Mouse (Mus musculus) stomach, postnatal 0 days (tissue): ENCODE results near the gene A830031A19Rik.

ENCODE experiments used
- CTCF ChIP-seq: IDR thresholded peaks from 2 replicates; pipeline ENCODE4 v1.5.1; 2016; ENCODE audit warnings: antibody characterized with exemption, low read depth, mild to moderate bottlenecking, moderate library complexity
- EP300 ChIP-seq: optimal IDR thresholded peaks from 2 replicates; pipeline ENCODE3; 2016; ENCODE audit warnings: antibody characterized with exemption

DNA sequence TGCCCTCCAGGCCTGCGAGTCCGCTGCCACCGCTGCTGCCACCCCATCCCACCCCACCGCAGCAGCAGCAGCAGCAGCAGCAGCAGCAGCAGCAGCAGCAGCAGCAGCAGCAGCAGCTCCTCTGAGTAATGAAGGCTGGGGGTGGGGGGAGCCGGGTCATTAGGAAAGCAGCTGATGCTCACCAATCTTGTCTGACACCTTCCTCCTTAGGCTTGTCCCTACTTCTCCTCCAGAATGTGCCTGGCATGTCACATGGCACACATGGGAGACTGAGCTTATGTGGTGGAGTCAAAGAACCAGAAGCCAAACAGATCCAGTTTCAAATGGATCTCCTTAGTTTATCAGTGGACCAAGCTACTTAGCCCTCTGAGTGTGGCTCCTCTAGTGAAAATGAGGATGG lies 60.2 kb downstream of the A830031A19Rik start:
- TF ChIP-seq CTCF = no peak
- TF ChIP-seq EP300 = no peak
